Comparison of ENCODE assay signal across 8 mouse cellular contexts in genomic region chr10:86021749-86022473, GRCm38 (mm10). TPM values are rescaled to one million over a fixed set of nuclear protein-coding genes. Genes with fewer than 3 reads are reported as not detected.
A peak's percentile ranks its signal among the peaks of the same experiment; 100 is the strongest.
DNase-seq lines count a peak whose midpoint lies in the region; ATAC-seq lines count a peak whose summit lies in the region.

Gene Fbxo7 (plus strand): TSS chr10:86021972.

- H3K4me3 ChIP-seq in megakaryocyte, embryonic 14.5 days (replicated peaks) = peak within 1 kb of the TSS; percentile 99

- no peaks in the 10 kb centered on the region for H3K27me3 ChIP-seq in megakaryocyte, embryonic 14.5 days (replicated peaks)

- peaks cover 44% of the 10 kb centered on the region for H3K4me1 ChIP-seq in megakaryocyte, embryonic 14.5 days

- peaks cover 8% of the 10 kb centered on the region for H3K36me3 ChIP-seq in megakaryocyte, embryonic 14.5 days (replicated peaks; ENCODE audit: low read length)

- peak; percentile 86 for ATAC-seq in common myeloid progenitor, adult 5-6 weeks (replicated peaks; ENCODE audit: low read depth, poor library complexity, severe bottlenecking)

- H3K9me3 ChIP-seq in megakaryocyte, embryonic 14.5 days = no peaks in the 10 kb centered on the region

- DNase-seq in ZHBTc4 (ENCODE audit: low read depth, low spot score) = peak; percentile 97
- DNase-seq in gastrocnemius, adult 8-10 months (ENCODE audit: low spot score in 2 of 2) = peak; percentile 69 to 79
- peak; percentile 46 for DNase-seq in hindlimb bud, embryonic 11.5 days (ENCODE audit: extremely low spot score, low read depth, low spot score)
- peak; percentile 77 for DNase-seq in left cerebral cortex, adult 8-10 months (ENCODE audit: low spot score in 2 of 2)
- DNase-seq in right cerebral cortex, postnatal 10 days (ENCODE audit: low spot score in 2 of 2) = peak; percentile 89 to 93
- peak; percentile 78 for DNase-seq in urinary bladder, postnatal 25 days (ENCODE audit: low spot score)

RNA-seq across cellular contexts. Expression of gene Fbxo7, which starts in this region (rescaled TPM):
- 26.0 and 38.1 TPM in 2 replicates for total RNA-seq in common myeloid progenitor, adult 5-6 weeks (2017)
- 10 to 100 TPM in 2 of 4 experiments, 1 to 10 TPM in 2; 9.4 to 11.9 (median 10.1) TPM for total RNA-seq in gastrocnemius, adult 8-10 months (2022)
- 10 to 100 TPM; 30.6 to 36.2 (median 33.5) TPM for total RNA-seq in left cerebral cortex, adult 8-10 months (2022)
- 1.0 and 7.1 TPM in 2 replicates for polyA plus RNA-seq in megakaryocyte, embryonic 14.5 days (2012; ENCODE audit: insufficient read depth, low replicate concordance)

Comparison
In these comparisons a context has a peak if more than half of its experiments do, and no peak if none do; other contexts are left out.
1. Peak in every context shown above with its lines: DNase-seq, ATAC-seq and H3K4me3 ChIP-seq.
2. DNase-seq: peak in every context shown above with its lines; median percentile 97 in ZHBTc4; 91 in right cerebral cortex, postnatal 10 days; 78 in urinary bladder, postnatal 25 days; 77 in left cerebral cortex, adult 8-10 months; 74 in gastrocnemius, adult 8-10 months; 46 in hindlimb bud, embryonic 11.5 days.